In genomic region chr8:124386225-124386899, GRCm38 (mm10) we compare ENCODE assay signal across 10 mouse cellular contexts. TPM values are rescaled to one million over a fixed set of nuclear protein-coding genes. Genes with fewer than 3 reads are reported as not detected.
DNase-seq lines count a peak whose midpoint lies in the region; ATAC-seq and TF ChIP-seq lines count a peak whose summit lies in the region.
"Had no signal": no experiment of that assay in that cellular context is flagged by ENCODE, and none has a peak within 500 bp of the region (broad histone marks: within the 10 kb centered on the region; RNA-seq: fewer than 3 reads in every experiment).

No protein-coding gene starts in this region.

- no peak for ATAC-seq in kidney, embryonic 14.5 days (ENCODE audit: low FRiP score, low TSS enrichment)
- ATAC-seq in lung, postnatal 0 days, result no peak

- no peaks in the 10 kb centered on the region for H3K9me3 ChIP-seq in kidney, embryonic 14.5 days (ENCODE audit: control insufficient read depth, low read length)
- no peaks in the 10 kb centered on the region for H3K9me3 ChIP-seq in lung, postnatal 0 days (ENCODE audit: low read length)

- H3K9ac ChIP-seq in kidney, embryonic 14.5 days (ENCODE audit: low read depth, low read length), result no peak overlapping the region; the same call in 1 of the 2 replicates
- H3K9ac ChIP-seq in lung, postnatal 0 days (replicated peaks; ENCODE audit: low read depth), result no peak overlapping the region
- H3K9ac ChIP-seq: liver, embryonic 14.5 days had no signal

- no peak overlapping the region for H3K27ac ChIP-seq in kidney, embryonic 14.5 days (ENCODE audit: low read depth, low read length)
- no peak overlapping the region for H3K27ac ChIP-seq in lung, postnatal 0 days (ENCODE audit: low read length)
- H3K27ac ChIP-seq: liver, embryonic 14.5 days had no signal

- intact Hi-C loops in left cerebral cortex, postnatal 10 days (cut with DNase I), result no loop called here

- no peak for TF ChIP-seq EP300 in lung, postnatal 0 days (IDR thresholded peaks at IDR 0.05)

- H3K4me2 ChIP-seq in kidney, embryonic 14.5 days (replicated peaks; ENCODE audit: low read depth, low read length), result no peak overlapping the region
- H3K4me2 ChIP-seq in lung, postnatal 0 days (replicated peaks; ENCODE audit: low read depth, low read length), result no peak overlapping the region

- no peaks in the 10 kb centered on the region for H3K36me3 ChIP-seq in kidney, embryonic 14.5 days (ENCODE audit: control insufficient read depth, insufficient read depth, low read length)
- no peaks in the 10 kb centered on the region for H3K36me3 ChIP-seq in lung, postnatal 0 days (ENCODE audit: insufficient read depth, low read length)

- H3K27me3 ChIP-seq in kidney, embryonic 14.5 days (ENCODE audit: control insufficient read depth, insufficient read depth, low read length), result no peaks in the 10 kb centered on the region
- no peaks in the 10 kb centered on the region for H3K27me3 ChIP-seq in lung, postnatal 0 days (replicated peaks; ENCODE audit: insufficient read depth, low read length)

- TF ChIP-seq CTCF in lung, postnatal 0 days (IDR thresholded peaks at IDR 0.05), result no peak

- whole genome bisulfite sequencing in kidney, embryonic 14.5 days, result 82% methylated on average over 23 of the region's 23 CpGs
- WGBS in lung, postnatal 0 days, result 79% methylated on average over 23 of the region's 23 CpGs

- H3K4me3 ChIP-seq in kidney, embryonic 14.5 days (ENCODE audit: low read length), result no peak overlapping the region
- no peak overlapping the region for H3K4me3 ChIP-seq in lung, postnatal 0 days (ENCODE audit: low read depth, low read length)

- DNase-seq in left cerebral cortex, adult 11 months (ENCODE audit: low spot score), result peak; percentile 61
- DNase-seq in left cerebral cortex, postnatal 10 days (ENCODE audit: extremely low spot score in 1 of 2, low spot score in 2 of 2), result no peak
- peak; percentile 72 for DNase-seq in cerebellum, adult 11-12 months
- DNase-seq in layer of hippocampus, adult 8-10 months (ENCODE audit: low spot score in 2 of 2), result peak; percentile 81 to 85
- peak; percentile 71 to 84 for DNase-seq in right cerebral cortex, postnatal 10 days (ENCODE audit: low spot score in 2 of 2)
- DNase-seq in lung, postnatal 0 days (ENCODE audit: low spot score), result no peak
- no peak for DNase-seq in thymus, postnatal 14 days

- H3K4me1 ChIP-seq in kidney, embryonic 14.5 days (ENCODE audit: control insufficient read depth, insufficient read depth, low read length), result no peaks in the 10 kb centered on the region
- no peaks in the 10 kb centered on the region for H3K4me1 ChIP-seq in lung, postnatal 0 days (ENCODE audit: insufficient read depth, low read depth, low read length)

RNA-seq across cellular contexts. Expression of gene Pgbd5, which starts 53.1 kb away (rescaled TPM):
- 100 to 1,000 TPM; 126 to 127 TPM for total RNA-seq in left cerebral cortex, postnatal 10 days (2021)
- total RNA-seq in layer of hippocampus, adult 8-10 months (2022), result 100 to 1,000 TPM; 221 to 255 (median 242) TPM
- 0.61 and 1.1 TPM in 2 replicates for polyA plus RNA-seq in kidney, embryonic 14.5 days (2014; fragmentation: Nextera tagmentation; extraction: Ambion mirVana)
- 5.0 and 5.6 TPM in 2 replicates for polyA plus RNA-seq in lung, postnatal 0 days (2015; fragmentation: Nextera tagmentation; extraction: Ambion mirVana)
- total RNA-seq: MEL had no signal

Comparison
In these comparisons a context has a peak if more than half of its experiments do, and no peak if none do; other contexts are left out.
1. DNase-seq: peak in left cerebral cortex, adult 11 months (single experiment), cerebellum, adult 11-12 months (single experiment), layer of hippocampus, adult 8-10 months (2 of 2) and right cerebral cortex, postnatal 10 days (2 of 2); none in left cerebral cortex, postnatal 10 days (0 of 2), lung, postnatal 0 days (single experiment) and thymus, postnatal 14 days (single experiment).